Mouse (Mus musculus) ES-E14 (cell line): ENCODE measurements around the gene Cd84. TPM values are rescaled to one million over a fixed set of nuclear protein-coding genes. Genes with fewer than 3 reads are reported as not detected.
A peak's percentile ranks its signal among the peaks of the same experiment; 100 is the strongest.
"Not testable (repeated sequence)": the region's sequence is repeated elsewhere in the genome, so short reads cannot be mapped to it uniquely, and the experiment has no call there.

ENCODE experiments used
- DNase-seq: peaks from one replicate; pipeline ENCODE4 v3.0.0-alpha.2; 2013; ENCODE audit warnings: low read depth, low spot score
- H3K27ac ChIP-seq: 2 replicates; pipeline ENCODE4 v1.5.1; 2012; ENCODE audit warnings: low read depth, mild to moderate bottlenecking, low read length, moderate library complexity, mixed read lengths; ENCODE audit not compliant: poor library complexity, insufficient read depth, severe bottlenecking
- H3K36me3 ChIP-seq: 2 replicates; pipeline ENCODE4 v1.6.1; 2012; ENCODE audit warnings: mild to moderate bottlenecking, low read length, moderate library complexity, mixed read lengths; ENCODE audit not compliant: control insufficient read depth, poor library complexity, insufficient read depth, severe bottlenecking
- H3K4me1 ChIP-seq, 2 experiments: fragments of 150-350 bp in 1 of 2; sonication (generic) in 1 of 2; 2 replicates each; pipeline ENCODE4 v1.6.1; 2012; ENCODE audit warnings: low read length in 2 of 2, mild to moderate bottlenecking in 1 of 2, mixed read lengths in 1 of 2; ENCODE audit not compliant: control insufficient read depth in 2 of 2, insufficient read depth in 2 of 2, poor library complexity in 1 of 2
- H3K4me3 ChIP-seq, 2 experiments: fragments of 150-350 bp in 1 of 2; sonication (generic) in 1 of 2; 2 replicates each; pipeline ENCODE4 v1.5.1; 2012; ENCODE audit warnings: low read length in 2 of 2, low read depth in 1 of 2, mild to moderate bottlenecking in 1 of 2, mixed read lengths in 1 of 2; ENCODE audit not compliant: insufficient read depth in 1 of 2, poor library complexity in 1 of 2, severe bottlenecking in 1 of 2
- H3K9ac ChIP-seq: 2 replicates; pipeline ENCODE4 v1.6.1; 2012; ENCODE audit warnings: low read depth, mild to moderate bottlenecking, low read length, mixed read lengths; ENCODE audit not compliant: poor library complexity, insufficient read depth, severe bottlenecking
- H3K9me3 ChIP-seq: fragments of 150-350 bp; sonication (generic); 2 replicates; pipeline ENCODE4 v1.6.1; 2012; ENCODE audit warnings: low read depth, mild to moderate bottlenecking, low read length; ENCODE audit not compliant: control insufficient read depth, insufficient read depth
- CHD2 ChIP-seq: IDR thresholded peaks from 2 replicates; pipeline ENCODE4 v1.6.1; 2014; ENCODE audit warnings: mild to moderate bottlenecking, low read depth, low read length, inconsistent platforms
- HCFC1 ChIP-seq: IDR thresholded peaks from 2 replicates; pipeline ENCODE4 v1.6.1; 2012; ENCODE audit warnings: low read length, inconsistent platforms, borderline replicate concordance; ENCODE audit not compliant: insufficient read depth
- MAFK ChIP-seq: IDR thresholded peaks from 2 replicates; pipeline ENCODE4 v1.6.1; 2014; ENCODE audit warnings: mild to moderate bottlenecking, low read depth, low read length, inconsistent platforms; ENCODE audit not compliant: insufficient read depth
- ZC3H11A ChIP-seq: IDR thresholded peaks from 2 replicates; pipeline ENCODE4 v1.6.1; 2012; ENCODE audit warnings: low read depth, mild to moderate bottlenecking, inconsistent platforms, low read length, borderline replicate concordance
- ZNF384 ChIP-seq: IDR thresholded peaks from 2 replicates; pipeline ENCODE4 v1.6.1; 2012; ENCODE audit warnings: low read depth, low read length, inconsistent platforms
- in situ Hi-C, 2 experiments: fragments of 600-800 bp; cut with MboI; formaldehyde crosslinking; loops; one replicate each; pipeline ENCODE4 v1.15.1; 2025; ENCODE audit warnings: low sequenced_read_pairs in 2 of 2, inconsistent platforms in 1 of 2; ENCODE audit not compliant: unreplicated experiment in 2 of 2
- total RNA-seq: library from RNA; depleted of rRNA; stranded (reverse); fragments of 300-350 nt; gene quantifications from 2 replicates; pipeline ENCODE4 v1.2.3, GENCODE M21; 2012

Cd84 gene
- total RNA-seq, 1 experiment, result 0.09 TPM

- DNase-seq, result no peak
- Histone ChIP-seq H3K4me3 (no peak overlapping the region), H3K9ac (no peak overlapping the region), H3K36me3 (no peaks in the 10 kb centered on the region), H3K9me3 (no peaks in the 10 kb centered on the region), H3K4me1 (no peaks in the 10 kb centered on the region), H3K27ac (no peak overlapping the region)
- in situ Hi-C loops, result no loop called here
- TF ChIP-seq ZNF384 (no peak), CHD2 (no peak), HCFC1 (no peak), ZC3H11A (no peak), MAFK (no peak)
Measured at GRCm38 (mm10) chr1:171848201-171848600, 8.7 kb downstream of the Cd84 start.

GRCm38 (mm10) chr1:171848757-171849156 is 9.3 kb downstream of the Cd84 start:
- in situ Hi-C loops, result no loop called here
- no peaks in the 10 kb centered on the region for H3K36me3 ChIP-seq
- no peaks in the 10 kb centered on the region for H3K4me1 ChIP-seq
- TF ChIP-seq MAFK (no peak), ZC3H11A (no peak), CHD2 (no peak), HCFC1 (no peak), ZNF384 (no peak)
- H3K4me3 ChIP-seq, result no peak overlapping the region
- H3K9me3 ChIP-seq, result no peaks in the 10 kb centered on the region
- H3K9ac ChIP-seq, result no peak overlapping the region
- DNase-seq, result no peak
- H3K27ac ChIP-seq, result no peak overlapping the region

GRCm38 (mm10) chr1:171849454-171849853 is 10.0 kb downstream of the Cd84 start:
- Histone ChIP-seq H3K4me3 (no peak overlapping the region), H3K4me1 (no peaks in the 10 kb centered on the region), H3K9me3 (no peaks in the 10 kb centered on the region), H3K36me3 (no peaks in the 10 kb centered on the region), H3K9ac (no peak overlapping the region), H3K27ac (no peak overlapping the region)
- DNase-seq, result no peak
- TF ChIP-seq MAFK (no peak), CHD2 (no peak), ZC3H11A (no peak), HCFC1 (no peak), ZNF384 (no peak)
- in situ Hi-C loops, result no loop called here

- no peak overlapping the region for H3K9ac ChIP-seq
- H3K9me3 ChIP-seq, result no peaks in the 10 kb centered on the region; the same call in 1 of the 2 replicates
- DNase-seq, result no peak
- H3K4me3 ChIP-seq, result no peak overlapping the region
- no peak overlapping the region for H3K27ac ChIP-seq
- no peaks in the 10 kb centered on the region for H3K36me3 ChIP-seq
- TF ChIP-seq ZNF384, result no peak
- no peak for TF ChIP-seq ZC3H11A
- TF ChIP-seq MAFK, result peak; percentile 23; the same call in 1 of the 2 replicates
- TF ChIP-seq HCFC1, result no peak
- H3K4me1 ChIP-seq, result no peaks in the 10 kb centered on the region
- in situ Hi-C loops, result no loop called here
Measured at GRCm38 (mm10) chr1:171865467-171865866, 26.0 kb downstream of the Cd84 start.

- no peak overlapping the region for H3K4me3 ChIP-seq
- in situ Hi-C loops, result no loop called here
- TF ChIP-seq CHD2, result no peak
- TF ChIP-seq MAFK, result no peak
- no peak for TF ChIP-seq ZC3H11A
- TF ChIP-seq HCFC1, result no peak
- H3K27ac ChIP-seq, result no peak overlapping the region
- no peaks in the 10 kb centered on the region for H3K4me1 ChIP-seq
- no peak for DNase-seq
- no peaks in the 10 kb centered on the region for H3K9me3 ChIP-seq
- H3K9ac ChIP-seq, result no peak overlapping the region
- no peaks in the 10 kb centered on the region for H3K36me3 ChIP-seq
Measured at GRCm38 (mm10) chr1:171886989-171887388, 47.5 kb downstream of the Cd84 start.

GRCm38 (mm10) chr1:171895364-171895763 is 55.9 kb downstream of the Cd84 start, which contains the start of gene Gm10521:
Gm10521 (plus strand) TSS chr1:171895664.
- H3K9ac ChIP-seq, H3K36me3 ChIP-seq, H3K4me3 ChIP-seq, H3K27ac ChIP-seq, in situ Hi-C loops, H3K4me1 ChIP-seq, DNase-seq: not testable (repeated sequence)
- H3K9me3 ChIP-seq, result peaks cover 10% of the 10 kb centered on the region
